Mouse (Mus musculus) midbrain, embryonic 12.5 days (tissue): ENCODE data around the gene Dock8. TPM values are rescaled to one million over a fixed set of nuclear protein-coding genes. Genes with fewer than 3 reads are reported as not detected.
A peak's percentile ranks its signal among the peaks of the same experiment; 100 is the strongest.

ENCODE experiments used
- ATAC-seq: fragments of 200-750 bp; cut with Nextera tagmentation; 2 replicates; pipeline ENCODE4 v1.8.0; 2017; ENCODE audit warnings: low read depth, moderate TSS enrichment, moderate library complexity; ENCODE audit not compliant: low FRiP score
- H3K27ac ChIP-seq: fragments of 300-500 bp; sonication (generic); replicated peaks from 2 replicates; pipeline ENCODE4 v1.5.1; 2016; ENCODE audit warnings: mild to moderate bottlenecking
- H3K27me3 ChIP-seq: fragments of 300-500 bp; sonication (generic); 2 replicates; pipeline ENCODE4 v1.6.1; 2016; ENCODE audit warnings: mild to moderate bottlenecking
- H3K36me3 ChIP-seq: fragments of 300-500 bp; sonication (generic); 2 replicates; pipeline ENCODE4 v1.6.1; 2016
- H3K4me1 ChIP-seq: fragments of 300-500 bp; sonication (generic); 2 replicates; pipeline ENCODE4 v1.6.1; 2016
- H3K4me2 ChIP-seq: fragments of 300-500 bp; sonication (generic); replicated peaks from 2 replicates; pipeline ENCODE4 v1.6.1; 2016; ENCODE audit warnings: mild to moderate bottlenecking, moderate library complexity
- H3K4me3 ChIP-seq: fragments of 300-500 bp; sonication (generic); 2 replicates; pipeline ENCODE4 v1.5.1; 2016; ENCODE audit warnings: mild to moderate bottlenecking
- H3K9ac ChIP-seq: fragments of 300-500 bp; sonication (generic); replicated peaks from 2 replicates; pipeline ENCODE4 v1.6.1; 2016; ENCODE audit warnings: mild to moderate bottlenecking, moderate library complexity
- H3K9me3 ChIP-seq: fragments of 300-500 bp; sonication (generic); 2 replicates; pipeline ENCODE4 v1.6.1; 2016; ENCODE audit warnings: mild to moderate bottlenecking
- WGBS: fragments of 180-500 bp; shearing (Covaris S2); methylation state at CpG from one replicate; pipeline ENCODE4 v1.1.7; 2016; 5-methylcytosine and 5-hydroxymethylcytosine counted together
- polyA plus RNA-seq: library from polyadenylated mRNA; unstranded; fragments of >200 nt; fragmentation: Nextera tagmentation; extraction: Ambion mirVana; gene quantifications from 2 replicates; pipeline ENCODE4 v1.2.1, GENCODE M21; 2016

Gene Dock8
- 0.73 and 1.3 TPM in 2 replicates for polyA plus RNA-seq

GRCm38 (mm10) chr19:24999201-24999886 lies at the start of gene Dock8:
TSS of gene Dock8 (plus strand) at chr19:24999534.
- Histone ChIP-seq H3K9me3 (no peaks in the 10 kb centered on the region), H3K4me1 (peaks cover 6% of the 10 kb centered on the region), H3K9ac (peak within 1 kb of the TSS; percentile 60), H3K4me2 (peak within 1 kb of the TSS; percentile 99), H3K4me3 (peak within 1 kb of the TSS; percentile 76), H3K27me3 (peaks cover 78% of the 10 kb centered on the region), H3K27ac (no peak within 1 kb of the TSS), H3K36me3 (no peaks in the 10 kb centered on the region)
- WGBS: under 1% methylated on average over 82 of the region's 109 CpGs
- ATAC-seq: 0 out of 2 replicates have a peak, but pooled peaks have one; percentile 34

- Histone ChIP-seq H3K4me3 (no peak overlapping the region), H3K4me2 (no peak overlapping the region), H3K27me3 (no peaks in the 10 kb centered on the region), H3K27ac (no peak overlapping the region), H3K9me3 (no peaks in the 10 kb centered on the region), H3K9ac (no peak overlapping the region), H3K36me3 (peaks cover 20% of the 10 kb centered on the region), H3K4me1 (peaks cover 11% of the 10 kb centered on the region)
- ATAC-seq: no peak
- 41% methylated on average over 3 of the region's 3 CpGs for WGBS
Measured at GRCm38 (mm10) chr19:24958531-24958930, 40.8 kb upstream of the Dock8 start.

DNA sequence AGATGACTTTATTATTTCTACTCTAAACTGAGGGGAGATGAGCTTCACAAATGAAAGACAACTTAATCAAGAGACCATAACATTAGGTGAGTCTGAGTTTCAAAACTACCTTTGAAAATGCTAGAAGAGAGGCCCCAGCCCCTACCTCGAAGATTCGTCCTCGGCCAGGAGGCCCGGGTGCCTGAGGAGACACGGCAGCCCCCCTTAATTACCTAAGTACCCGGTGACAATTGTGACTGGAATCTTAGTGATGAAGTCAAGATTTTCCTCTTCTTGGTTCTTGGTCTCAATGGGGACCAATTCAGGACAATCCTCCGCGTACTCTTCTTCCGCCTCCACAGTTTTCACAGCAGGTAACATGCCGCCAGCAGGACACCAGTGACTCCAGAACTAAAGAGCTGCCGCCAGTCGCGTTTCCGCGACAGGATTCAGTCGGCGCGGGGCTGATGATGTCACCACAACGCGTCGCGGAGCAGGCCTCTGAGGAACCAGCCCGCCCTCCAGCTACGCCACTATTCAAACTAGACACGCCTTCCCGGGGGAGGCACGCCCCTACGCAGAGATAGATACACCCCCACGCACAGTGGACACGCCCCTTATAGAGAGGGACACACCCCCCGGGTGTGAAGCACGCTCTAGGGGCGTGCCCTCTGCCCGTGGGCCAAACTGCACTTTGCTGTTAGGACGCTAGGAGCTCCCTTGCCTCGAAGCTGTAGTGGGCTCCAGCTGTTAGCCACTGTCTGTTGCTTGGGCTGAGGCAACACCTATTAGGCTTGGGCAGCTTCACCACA lies 38.0 kb upstream of the Dock8 start, which contains the start of gene Cbwd1:
TSS of gene Cbwd1 (minus strand) at position 439 of the 791 bp plus-strand sequence.
- WGBS: under 1% methylated on average over 36 of the region's 36 CpGs
- Histone ChIP-seq H3K27ac (no peak within 1 kb of the TSS), H3K4me1 (peaks cover 11% of the 10 kb centered on the region)

DNA sequence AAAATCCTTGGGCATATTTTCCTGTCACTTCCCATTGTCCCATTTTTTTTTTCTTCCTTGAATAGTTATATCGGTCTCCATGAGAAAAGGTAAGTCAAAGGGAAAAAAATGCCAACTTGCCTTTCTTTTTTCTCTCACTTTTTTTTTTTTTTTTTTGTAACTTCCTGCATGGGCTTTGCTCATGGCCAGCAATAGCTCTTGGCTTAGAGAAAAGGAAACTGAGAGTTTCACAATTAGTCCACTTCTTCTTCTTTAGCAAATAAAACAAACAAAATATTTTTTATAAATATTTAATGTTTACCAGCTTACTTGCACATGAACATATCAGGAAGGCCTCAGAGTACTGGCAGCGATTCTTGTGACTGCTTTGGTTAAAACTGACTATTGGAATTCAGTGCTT lies 33.1 kb upstream of the Dock8 start:
- WGBS: 80% methylated on average over 2 of the region's 2 CpGs
- no peaks in the 10 kb centered on the region for H3K27me3 ChIP-seq
- no peak overlapping the region for H3K4me2 ChIP-seq
- no peaks in the 10 kb centered on the region for H3K4me1 ChIP-seq
- H3K27ac ChIP-seq: no peak overlapping the region
- ATAC-seq: no peak
- no peak overlapping the region for H3K4me3 ChIP-seq
- no peaks in the 10 kb centered on the region for H3K9me3 ChIP-seq
- H3K36me3 ChIP-seq: no peaks in the 10 kb centered on the region
- no peak overlapping the region for H3K9ac ChIP-seq

More for the DNA sequence above, 38.0 kb upstream of the Dock8 start, which contains the start of gene Cbwd1:
- Histone ChIP-seq H3K4me3 (peak within 1 kb of the TSS; percentile 71), H3K36me3 (peaks cover under 1% of the 10 kb centered on the region), H3K9ac (peak within 1 kb of the TSS; percentile 68), H3K4me2 (peak within 1 kb of the TSS; percentile 62), H3K9me3 (no peaks in the 10 kb centered on the region), H3K27me3 (no peaks in the 10 kb centered on the region)
- peak; percentile 100 for ATAC-seq

DNA sequence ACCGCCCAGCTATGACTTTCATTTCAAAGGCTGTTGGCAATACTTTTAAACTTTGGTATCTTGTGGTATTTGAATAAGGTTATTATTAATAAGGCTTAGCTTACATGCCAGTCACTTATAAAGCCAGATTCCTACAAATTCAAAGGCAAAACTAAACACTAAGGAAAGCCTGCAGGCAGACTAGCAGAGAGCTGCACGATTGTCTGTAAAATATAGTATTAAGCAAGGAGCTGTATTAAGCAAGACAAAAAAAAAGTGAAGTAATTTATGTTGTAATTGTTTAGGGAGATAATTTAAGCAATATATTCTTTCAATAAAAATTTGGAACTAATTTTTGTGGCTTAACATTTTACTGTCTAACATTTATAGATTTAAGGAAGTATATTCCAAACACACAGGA lies 32.4 kb upstream of the Dock8 start:
- H3K4me2 ChIP-seq: no peak overlapping the region
- no peak overlapping the region for H3K27ac ChIP-seq
- no peaks in the 10 kb centered on the region for H3K4me1 ChIP-seq
- no peak overlapping the region for H3K4me3 ChIP-seq
- WGBS: 85% methylated on average over 2 of the region's 2 CpGs
- no peaks in the 10 kb centered on the region for H3K36me3 ChIP-seq
- no peaks in the 10 kb centered on the region for H3K27me3 ChIP-seq
- no peaks in the 10 kb centered on the region for H3K9me3 ChIP-seq
- ATAC-seq: no peak
- no peak overlapping the region for H3K9ac ChIP-seq

DNA sequence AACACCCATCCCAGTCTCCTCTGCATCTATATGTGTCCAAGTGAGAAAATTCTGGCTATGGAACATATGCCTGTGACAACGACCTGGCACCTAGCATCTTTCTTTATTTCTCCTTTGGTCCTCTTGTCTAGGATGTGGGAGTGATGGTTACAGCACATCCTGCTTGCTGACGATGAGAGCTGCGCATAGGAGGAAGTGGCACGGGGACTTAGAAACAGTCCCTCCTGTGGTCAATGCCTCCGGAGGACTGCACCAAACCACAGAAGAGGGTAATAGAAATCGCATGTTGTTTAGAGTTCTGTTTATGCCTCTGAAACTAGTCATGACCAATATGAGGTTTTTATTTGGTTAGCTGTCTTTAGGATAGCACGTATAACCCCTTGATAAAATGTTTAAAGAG lies 28.0 kb upstream of the Dock8 start:
- Histone ChIP-seq H3K4me3 (no peak overlapping the region), H3K4me1 (no peaks in the 10 kb centered on the region), H3K9me3 (no peaks in the 10 kb centered on the region), H3K4me2 (no peak overlapping the region), H3K9ac (no peak overlapping the region), H3K27ac (no peak overlapping the region), H3K27me3 (no peaks in the 10 kb centered on the region), H3K36me3 (no peaks in the 10 kb centered on the region)
- 85% methylated on average over 7 of the region's 7 CpGs for WGBS
- no peak for ATAC-seq

GRCm38 (mm10) chr19:24972701-24973390 lies 26.5 kb upstream of the Dock8 start:
- no peaks in the 10 kb centered on the region for H3K27me3 ChIP-seq
- no peak overlapping the region for H3K4me3 ChIP-seq
- H3K27ac ChIP-seq: no peak overlapping the region
- H3K9me3 ChIP-seq: no peaks in the 10 kb centered on the region
- H3K4me1 ChIP-seq: no peaks in the 10 kb centered on the region
- H3K4me2 ChIP-seq: no peak overlapping the region
- WGBS: over 99% methylated on average over 3 of the region's 3 CpGs
- no peak for ATAC-seq
- no peaks in the 10 kb centered on the region for H3K36me3 ChIP-seq
- H3K9ac ChIP-seq: no peak overlapping the region

DNA sequence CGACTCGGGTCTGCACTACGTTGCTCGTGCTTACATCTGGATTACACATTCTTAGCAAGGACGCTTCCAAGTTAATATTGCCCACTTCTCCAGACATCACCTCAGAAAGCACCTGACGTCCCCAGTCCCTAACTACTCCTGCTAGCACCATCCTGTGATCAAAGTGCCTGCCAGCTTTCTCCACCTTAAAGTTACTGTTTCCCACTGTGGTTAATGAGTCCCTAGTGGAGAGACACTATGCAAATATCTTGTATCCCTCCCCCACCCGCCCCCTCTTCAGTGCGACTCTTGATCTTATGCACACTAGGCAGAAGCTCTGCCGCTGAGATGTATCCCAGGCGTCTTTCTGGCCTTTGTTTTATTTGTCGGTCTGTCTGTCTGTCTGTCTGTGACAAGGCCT lies 21.3 kb upstream of the Dock8 start:
- no peak for ATAC-seq
- Histone ChIP-seq H3K27me3 (no peaks in the 10 kb centered on the region), H3K36me3 (no peaks in the 10 kb centered on the region), H3K9me3 (no peaks in the 10 kb centered on the region), H3K4me2 (no peak overlapping the region), H3K4me3 (no peak overlapping the region), H3K4me1 (0 out of 2 replicates have a peak, but pooled peaks cover 3% of the 10 kb centered on the region), H3K27ac (no peak overlapping the region), H3K9ac (no peak overlapping the region)
- WGBS: 82% methylated on average over 11 of the region's 11 CpGs

DNA sequence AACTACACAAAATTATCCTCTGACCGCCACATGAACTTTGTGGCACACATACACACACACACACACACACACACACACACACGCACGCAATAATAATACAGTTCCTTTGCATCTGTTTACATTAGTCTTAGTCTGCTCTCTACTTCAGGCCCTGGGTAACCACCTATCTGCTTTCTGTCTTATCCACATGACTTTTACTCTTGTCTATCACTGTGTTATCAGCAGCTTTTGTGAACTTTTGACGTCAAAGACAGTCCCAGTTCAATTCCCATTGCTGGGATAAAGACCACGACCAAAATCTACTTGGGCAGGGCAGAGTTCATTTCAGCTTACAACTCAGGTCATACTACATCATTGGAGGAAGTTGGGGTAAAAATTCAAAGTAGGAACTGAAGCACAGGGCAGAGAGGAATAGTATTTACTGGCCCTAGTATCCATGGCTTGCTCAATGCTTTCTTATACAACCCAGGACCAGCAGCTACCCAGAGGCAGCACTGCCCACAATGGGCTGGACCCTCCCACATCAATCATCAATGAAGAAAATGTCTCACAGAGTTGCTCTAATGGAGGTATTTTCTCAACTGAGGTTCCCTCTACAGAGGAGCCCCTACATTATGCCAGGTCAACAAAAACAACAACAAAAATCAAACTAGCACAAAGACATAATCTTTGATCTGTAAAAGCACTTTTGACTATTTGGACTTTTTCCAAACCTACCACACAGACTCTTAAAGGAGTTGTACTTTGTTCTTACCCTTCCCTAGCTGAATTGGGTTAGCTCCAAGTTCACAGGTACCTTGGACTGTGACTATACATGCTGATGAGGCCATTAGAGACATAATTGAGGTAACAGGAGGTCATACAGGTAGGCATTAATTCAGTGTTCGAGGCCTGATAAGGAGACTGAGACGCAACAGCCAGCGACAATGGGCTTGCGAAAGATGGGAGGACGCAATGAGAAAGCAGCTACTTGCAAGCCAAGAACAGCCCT lies 20.2 kb upstream of the Dock8 start:
- H3K4me1 ChIP-seq: 0 out of 2 replicates have a peak, but pooled peaks cover 3% of the 10 kb centered on the region
- H3K27ac ChIP-seq: no peak overlapping the region
- WGBS: 91% methylated on average over 10 of the region's 10 CpGs
- no peaks in the 10 kb centered on the region for H3K9me3 ChIP-seq
- H3K36me3 ChIP-seq: no peaks in the 10 kb centered on the region
- no peak for ATAC-seq
- no peak overlapping the region for H3K4me2 ChIP-seq
- H3K9ac ChIP-seq: no peak overlapping the region
- H3K4me3 ChIP-seq: no peak overlapping the region
- H3K27me3 ChIP-seq: no peaks in the 10 kb centered on the region

DNA sequence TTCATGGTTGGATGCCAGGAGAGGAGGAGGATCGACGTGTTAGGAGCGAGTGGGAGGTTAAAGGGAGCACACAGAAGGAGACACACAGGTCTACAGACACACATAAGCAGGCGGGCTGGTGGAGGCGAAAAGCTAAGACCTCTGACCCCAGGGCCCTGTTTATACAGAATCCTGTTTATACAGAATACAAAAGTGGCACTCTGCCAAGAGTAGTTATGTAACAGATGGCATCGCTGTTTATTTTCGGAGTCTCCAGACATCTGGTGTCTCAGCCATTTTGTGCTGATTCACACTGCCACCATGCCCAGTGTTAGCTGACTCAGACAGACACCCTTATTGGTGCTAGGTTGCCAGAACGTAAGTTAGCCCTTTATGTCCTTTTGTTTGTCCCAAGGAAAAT lies 18.0 kb upstream of the Dock8 start:
- no peak overlapping the region for H3K9ac ChIP-seq
- no peak overlapping the region for H3K27ac ChIP-seq
- H3K27me3 ChIP-seq: no peaks in the 10 kb centered on the region
- 0 out of 2 replicates have a peak, but pooled peaks cover 3% of the 10 kb centered on the region for H3K4me1 ChIP-seq
- no peak for ATAC-seq
- 78% methylated on average over 8 of the region's 8 CpGs for WGBS
- H3K36me3 ChIP-seq: no peaks in the 10 kb centered on the region
- no peak overlapping the region for H3K4me3 ChIP-seq
- H3K9me3 ChIP-seq: no peaks in the 10 kb centered on the region
- H3K4me2 ChIP-seq: no peak overlapping the region

DNA sequence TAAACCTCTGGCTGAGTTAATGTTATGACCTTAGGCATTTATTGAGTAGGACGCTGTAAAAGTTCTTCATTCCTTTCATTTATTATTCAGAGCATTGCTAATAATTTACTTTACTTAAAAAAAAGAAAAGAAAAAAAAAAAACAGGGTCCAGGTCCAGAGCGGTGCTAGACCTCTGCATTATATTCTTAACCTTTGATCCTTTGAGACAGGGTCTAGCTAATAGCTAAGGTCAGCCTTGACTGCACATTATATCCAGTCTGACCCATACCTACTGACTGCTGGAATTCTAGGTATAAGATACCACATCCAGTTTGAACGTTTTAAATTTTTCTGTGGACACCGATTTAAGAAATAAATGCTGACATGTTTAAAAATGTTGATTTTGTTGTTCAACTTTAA lies 16.3 kb upstream of the Dock8 start:
- 79% methylated on average over 4 of the region's 4 CpGs for WGBS
- 0 out of 2 replicates have a peak, but pooled peaks cover 3% of the 10 kb centered on the region for H3K4me1 ChIP-seq
- H3K36me3 ChIP-seq: no peaks in the 10 kb centered on the region
- no peak overlapping the region for H3K9ac ChIP-seq
- no peaks in the 10 kb centered on the region for H3K27me3 ChIP-seq
- H3K27ac ChIP-seq: no peak overlapping the region
- no peak for ATAC-seq
- no peak overlapping the region for H3K4me2 ChIP-seq
- H3K4me3 ChIP-seq: no peak overlapping the region
- no peaks in the 10 kb centered on the region for H3K9me3 ChIP-seq
